Mouse (Mus musculus) bone marrow macrophage, adult 2 months (primary cell): Measurements from ENCODE around the gene Aass.

Experiments
- CTCF ChIP-seq: IDR thresholded peaks from 2 replicates; pipeline ENCODE4 v1.5.1; 2012; ENCODE audit warnings: low read depth, mild to moderate bottlenecking, low read length, moderate library complexity
- POLR2A ChIP-seq: IDR thresholded peaks from 2 replicates; pipeline ENCODE4 v1.6.1; 2012; ENCODE audit warnings: mild to moderate bottlenecking, low read depth, low read length, borderline replicate concordance

DNA sequence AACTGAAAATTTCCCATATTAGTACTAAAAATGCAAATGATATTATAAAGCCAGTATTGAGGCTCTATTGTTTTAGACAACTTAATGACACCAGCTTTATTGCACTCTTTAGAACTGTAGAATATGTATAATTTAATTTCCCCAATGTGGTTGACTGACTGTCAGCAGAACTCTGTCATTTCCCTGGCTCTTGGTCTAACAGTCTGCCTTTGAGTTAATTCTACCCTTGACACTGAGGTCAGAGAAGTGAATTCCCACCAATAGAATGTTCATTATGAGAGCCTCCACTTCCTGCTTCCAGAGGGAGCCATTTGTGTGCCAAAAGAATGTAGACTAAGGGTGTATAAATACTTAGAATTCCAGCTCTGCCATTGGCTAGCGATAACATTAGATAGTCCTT lies 104.5 kb downstream of the Aass start:
- TF ChIP-seq CTCF (no peak), POLR2A (no peak)
